Mouse (Mus musculus) midbrain, embryonic 14.5 days (tissue): ENCODE results near the gene Krt9. TPM values are rescaled to one million over a fixed set of nuclear protein-coding genes. Genes with fewer than 3 reads are reported as not detected.
"Not testable (repeated sequence)": the region's sequence is repeated elsewhere in the genome, so short reads cannot be mapped to it uniquely, and the experiment has no call there.

Experiments
- ATAC-seq: fragments of 200-750 bp; cut with Nextera tagmentation; 2 replicates; pipeline ENCODE4 v1.8.0; 2017; ENCODE audit warnings: moderate number of reproducible peaks, moderate library complexity; ENCODE audit not compliant: low FRiP score, low TSS enrichment
- DNase-seq: peaks from one replicate; pipeline ENCODE4 v3.0.0-alpha.2; 2015
- H3K27ac ChIP-seq: fragments of 300-500 bp; sonication (generic); replicated peaks from 2 replicates; pipeline ENCODE4 v1.5.1; 2014; ENCODE audit warnings: mild to moderate bottlenecking, low read depth, low read length, moderate library complexity
- H3K27me3 ChIP-seq: fragments of 300-500 bp; sonication (generic); 2 replicates; pipeline ENCODE4 v1.6.1; 2014; ENCODE audit warnings: low read length, control low read depth, mixed read lengths; ENCODE audit not compliant: control insufficient read depth, insufficient read depth
- H3K36me3 ChIP-seq: fragments of 300-500 bp; sonication (generic); 2 replicates; pipeline ENCODE4 v1.6.1; 2014; ENCODE audit warnings: low read length, control low read depth; ENCODE audit not compliant: control insufficient read depth, insufficient read depth
- H3K4me1 ChIP-seq: fragments of 300-500 bp; sonication (generic); 2 replicates; pipeline ENCODE4 v1.6.1; 2014; ENCODE audit warnings: mild to moderate bottlenecking, antibody characterized with exemption, low read length, control low read depth; ENCODE audit not compliant: control insufficient read depth, insufficient read depth
- H3K4me2 ChIP-seq: fragments of 300-500 bp; sonication (generic); 2 replicates; pipeline ENCODE4 v1.6.1; 2014; ENCODE audit warnings: mild to moderate bottlenecking, low read length, moderate library complexity
- H3K4me3 ChIP-seq: fragments of 300-500 bp; sonication (generic); replicated peaks from 2 replicates; pipeline ENCODE4 v1.5.1; 2014; ENCODE audit warnings: low read depth, low read length
- H3K9ac ChIP-seq: fragments of 300-500 bp; sonication (generic); replicated peaks from 2 replicates; pipeline ENCODE4 v1.6.1; 2014; ENCODE audit warnings: mild to moderate bottlenecking, low read length, moderate library complexity
- H3K9me3 ChIP-seq: fragments of 300-500 bp; sonication (generic); 2 replicates; pipeline ENCODE4 v1.6.1; 2016; ENCODE audit warnings: low read length, control low read depth, mixed read lengths; ENCODE audit not compliant: control insufficient read depth
- WGBS: fragments of 180-500 bp; shearing (Covaris S2); extraction: QIAGEN DNeasy Blood & Tissue Kit; methylation state at CpG from one replicate; pipeline ENCODE4 v1.1.7; 2014; 5-methylcytosine and 5-hydroxymethylcytosine counted together
- polyA plus RNA-seq: library from polyadenylated mRNA; unstranded; fragments of >200 nt; fragmentation: Nextera tagmentation; extraction: Ambion mirVana; gene quantifications from 2 replicates; pipeline ENCODE4 v1.2.1, GENCODE M21; 2014

The Krt9 gene
- polyA plus RNA-seq = not detected in 2 replicates

DNA sequence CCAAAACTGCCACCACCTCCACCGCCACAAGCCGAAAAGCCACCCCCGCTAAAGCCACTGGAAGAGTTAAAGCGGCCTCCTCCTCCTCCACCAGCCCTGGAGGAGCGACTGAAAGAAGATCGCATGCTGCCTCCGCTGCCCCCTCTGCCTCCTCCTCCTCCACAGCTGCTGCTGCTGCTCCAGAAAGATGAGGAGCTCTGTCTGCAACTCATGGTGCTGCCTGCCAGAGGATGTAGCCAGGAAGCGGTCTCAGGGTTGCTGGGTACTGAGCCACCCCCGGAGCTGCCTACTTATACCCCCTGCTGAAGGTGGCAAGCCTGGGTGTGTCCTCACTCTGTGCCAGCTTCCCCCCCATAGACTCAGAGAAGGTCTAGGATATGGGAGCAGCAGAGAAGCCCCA, at the start of gene Krt9:
TSS of gene Krt9 (minus strand) at position 255 of the 400 bp plus-strand sequence.
- H3K9me3 ChIP-seq = no peaks in the 10 kb centered on the region
- 55% methylated on average over 9 of the region's 9 CpGs for WGBS
- H3K4me3 ChIP-seq = no peak within 1 kb of the TSS
- no peaks in the 10 kb centered on the region for H3K4me1 ChIP-seq
- no peak within 1 kb of the TSS for H3K9ac ChIP-seq
- H3K36me3 ChIP-seq = no peaks in the 10 kb centered on the region
- no peaks in the 10 kb centered on the region for H3K27me3 ChIP-seq
- DNase-seq (no peak), ATAC-seq (no peak)
- no peak within 1 kb of the TSS for H3K27ac ChIP-seq
- H3K4me2 ChIP-seq = no peak within 1 kb of the TSS

DNA sequence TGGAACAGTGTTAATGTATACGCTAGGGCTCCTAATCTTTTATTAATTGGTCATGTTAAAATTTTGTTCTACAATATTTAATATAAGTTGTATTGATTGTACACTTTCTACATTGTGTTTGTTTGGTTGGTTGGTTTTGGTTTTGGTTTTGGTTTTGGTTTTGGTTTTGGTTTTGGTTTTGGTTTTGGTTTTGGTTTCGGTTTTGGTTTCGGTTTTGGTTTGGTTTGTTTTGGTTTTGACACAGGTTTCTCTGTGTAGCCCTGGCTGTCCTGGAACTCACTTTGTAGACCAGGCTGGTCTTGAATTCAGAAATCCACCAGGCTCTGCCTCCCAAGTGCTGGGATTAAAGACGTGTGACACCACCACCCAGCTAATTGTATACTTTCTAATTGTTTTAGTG, 47.2 kb upstream of the Krt9 start:
- not testable (repeated sequence) for H3K4me3 ChIP-seq, ATAC-seq, H3K4me1 ChIP-seq, DNase-seq, H3K27me3 ChIP-seq, H3K27ac ChIP-seq, H3K4me2 ChIP-seq, H3K36me3 ChIP-seq, H3K9ac ChIP-seq, H3K9me3 ChIP-seq
- 92% methylated on average over 4 of the region's 4 CpGs for WGBS

DNA sequence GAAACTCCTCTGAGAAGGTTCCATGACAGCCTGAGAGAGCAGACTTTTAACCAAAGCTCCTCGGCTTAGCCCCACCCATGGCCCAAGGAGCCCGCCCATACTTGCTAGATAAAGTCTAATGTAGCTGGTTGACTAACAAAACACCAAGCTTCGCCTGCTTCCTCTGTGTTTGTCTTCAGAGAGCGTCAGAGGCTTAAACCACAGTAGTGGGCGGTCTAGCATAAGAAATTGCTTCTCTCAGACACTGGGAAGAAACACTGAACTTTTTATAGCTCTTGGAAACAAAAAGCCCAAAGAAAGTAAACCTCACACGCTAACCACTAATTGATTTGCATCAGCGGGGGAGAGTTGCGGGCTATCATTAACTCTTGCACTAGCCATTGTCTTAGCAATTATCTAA, 28.7 kb upstream of the Krt9 start:
- WGBS = 73% methylated on average over 8 of the region's 8 CpGs
- no peak for ATAC-seq

DNA sequence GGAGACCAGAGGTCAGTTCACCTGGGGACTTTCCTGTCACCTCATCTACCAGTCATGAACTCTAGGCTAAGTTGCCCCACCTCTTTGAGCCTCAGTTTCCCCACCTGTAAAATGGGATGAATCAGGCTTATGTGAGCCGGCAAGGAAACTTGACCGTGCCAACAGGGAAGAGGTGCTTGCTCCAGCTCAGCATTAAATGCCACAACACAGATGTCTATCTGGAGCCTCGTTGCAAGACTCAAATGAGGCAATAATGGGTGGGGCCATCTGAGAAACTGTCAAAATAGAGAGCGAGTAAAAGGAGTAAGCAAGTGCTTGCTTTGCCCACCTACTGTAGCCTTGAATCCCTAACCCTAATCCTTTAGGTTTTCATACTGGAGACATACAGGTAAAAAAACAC, 26.3 kb upstream of the Krt9 start:
- Histone ChIP-seq H3K4me3 (no peak overlapping the region), H3K27ac (no peak overlapping the region), H3K9ac (no peak overlapping the region), H3K9me3 (no peaks in the 10 kb centered on the region), H3K27me3 (no peaks in the 10 kb centered on the region), H3K4me1 (no peaks in the 10 kb centered on the region), H3K4me2 (no peak overlapping the region), H3K36me3 (no peaks in the 10 kb centered on the region)
- no peak for ATAC-seq
- DNase-seq = no peak
- WGBS = 85% methylated on average over 4 of the region's 4 CpGs

More for the DNA sequence above, 28.7 kb upstream of the Krt9 start:
- no peak for DNase-seq
- Histone ChIP-seq H3K27me3 (no peaks in the 10 kb centered on the region), H3K36me3 (no peaks in the 10 kb centered on the region), H3K4me2 (no peak overlapping the region), H3K9ac (no peak overlapping the region), H3K9me3 (peaks cover 3% of the 10 kb centered on the region; the same call in 1 of the 2 replicates), H3K27ac (no peak overlapping the region), H3K4me3 (no peak overlapping the region), H3K4me1 (no peaks in the 10 kb centered on the region)

DNA sequence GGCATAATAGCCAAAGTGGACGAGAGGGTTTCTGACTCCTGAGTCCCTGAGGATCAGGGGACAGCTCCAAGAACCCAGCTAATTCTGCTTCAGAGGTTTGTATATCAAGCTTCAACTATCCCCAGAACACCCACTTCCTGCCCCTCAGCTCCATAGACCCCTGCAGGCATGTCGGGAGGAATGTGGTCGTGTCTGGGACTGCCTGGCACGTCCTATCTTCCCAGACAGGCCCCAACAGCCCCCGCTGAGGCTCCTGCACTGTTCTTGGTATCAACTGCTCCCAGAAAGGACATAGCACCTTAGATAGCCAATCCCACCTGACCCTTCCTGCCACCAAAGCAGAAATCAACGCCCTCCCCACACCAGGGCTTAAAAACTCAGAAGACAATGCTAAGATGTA, 15.5 kb upstream of the Krt9 start:
- no peak overlapping the region for H3K4me3 ChIP-seq
- no peak overlapping the region for H3K9ac ChIP-seq
- no peaks in the 10 kb centered on the region for H3K4me1 ChIP-seq
- no peaks in the 10 kb centered on the region for H3K27me3 ChIP-seq
- no peak overlapping the region for H3K27ac ChIP-seq
- no peaks in the 10 kb centered on the region for H3K36me3 ChIP-seq
- no peaks in the 10 kb centered on the region for H3K9me3 ChIP-seq
- 64% methylated on average over 6 of the region's 6 CpGs for WGBS
- no peak for ATAC-seq
- no peak for DNase-seq
- H3K4me2 ChIP-seq = no peak overlapping the region

DNA sequence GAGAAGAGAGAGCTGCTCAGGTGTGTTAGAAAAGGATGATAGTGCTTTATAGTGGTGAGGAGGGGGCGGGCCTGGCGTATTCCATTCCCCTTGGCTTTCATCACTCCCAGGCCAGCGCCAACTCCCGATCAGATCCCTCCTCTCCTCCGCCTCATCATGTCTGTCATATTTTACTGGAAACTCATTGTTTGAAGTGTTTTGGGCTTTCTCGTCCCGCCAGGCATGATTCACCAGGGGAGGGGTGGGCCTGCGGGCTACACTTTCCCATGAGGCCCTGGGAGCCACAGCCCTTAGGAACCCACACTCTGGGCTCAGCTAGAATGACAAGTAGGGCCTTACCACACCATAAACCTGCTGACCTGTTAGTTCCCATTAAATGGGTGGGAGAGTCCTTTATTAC, 14.5 kb upstream of the Krt9 start, which contains the start of gene Krt14:
TSS of gene Krt14 (minus strand) at position 51 of the 400 bp plus-strand sequence.
- Histone ChIP-seq H3K4me3 (no peak within 1 kb of the TSS), H3K36me3 (no peaks in the 10 kb centered on the region), H3K9me3 (no peaks in the 10 kb centered on the region), H3K9ac (no peak within 1 kb of the TSS), H3K4me2 (no peak within 1 kb of the TSS), H3K27ac (no peak within 1 kb of the TSS), H3K4me1 (no peaks in the 10 kb centered on the region), H3K27me3 (no peaks in the 10 kb centered on the region)
- ATAC-seq (no peak), DNase-seq (no peak)
- WGBS = 92% methylated on average over 8 of the region's 8 CpGs

DNA sequence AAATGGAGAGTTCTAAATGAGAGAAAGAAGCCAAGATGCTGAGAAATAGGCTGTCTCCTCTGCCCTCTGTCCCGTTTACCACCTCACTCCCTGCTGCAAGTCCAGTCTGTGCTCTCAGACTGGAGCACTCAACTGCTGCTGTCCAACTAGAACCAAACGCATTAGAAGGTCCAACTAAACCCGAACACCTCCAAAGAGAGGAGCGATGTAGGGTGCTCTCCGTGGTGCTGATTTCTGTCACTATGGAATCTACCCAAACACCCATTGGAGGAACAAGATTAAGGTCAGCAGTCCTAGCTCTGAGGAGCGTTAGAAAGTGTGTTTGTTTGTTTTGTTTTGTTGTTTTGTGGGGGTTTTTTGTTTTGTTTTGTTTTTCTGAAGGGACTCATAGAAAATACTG, 10.4 kb upstream of the Krt9 start:
- Histone ChIP-seq H3K9ac (no peak overlapping the region), H3K27ac (no peak overlapping the region), H3K4me1 (no peaks in the 10 kb centered on the region), H3K9me3 (no peaks in the 10 kb centered on the region), H3K4me3 (no peak overlapping the region), H3K36me3 (no peaks in the 10 kb centered on the region), H3K4me2 (no peak overlapping the region), H3K27me3 (no peaks in the 10 kb centered on the region)
- DNase-seq (peak; percentile 39), ATAC-seq (no peak)
- 26% methylated on average over 6 of the region's 6 CpGs for WGBS

DNA sequence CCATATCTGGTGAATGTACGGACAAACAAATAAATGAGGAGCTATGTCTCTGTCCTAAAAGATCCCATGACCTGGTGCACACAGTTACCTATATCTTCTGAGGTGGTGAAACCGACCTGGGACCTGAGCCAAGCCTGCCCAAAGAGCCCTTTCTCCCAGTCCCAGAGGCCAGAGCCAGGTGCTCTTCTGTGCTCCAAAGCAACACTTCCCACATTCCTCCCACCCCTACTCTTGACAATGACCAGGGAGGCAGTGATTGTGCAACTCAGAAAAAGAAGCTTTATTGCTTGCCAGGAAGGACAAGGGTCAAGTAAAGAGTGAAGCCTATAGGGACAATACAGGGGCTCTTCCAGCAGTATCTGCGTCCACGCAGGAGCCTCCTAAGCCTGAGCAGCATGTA, 9.9 kb upstream of the Krt9 start:
- ATAC-seq (no peak), DNase-seq (no peak)
- no peaks in the 10 kb centered on the region for H3K36me3 ChIP-seq
- H3K9ac ChIP-seq = no peak overlapping the region
- 84% methylated on average over 4 of the region's 4 CpGs for WGBS
- H3K4me3 ChIP-seq = no peak overlapping the region
- no peak overlapping the region for H3K4me2 ChIP-seq
- no peaks in the 10 kb centered on the region for H3K4me1 ChIP-seq
- no peaks in the 10 kb centered on the region for H3K9me3 ChIP-seq
- H3K27me3 ChIP-seq = no peaks in the 10 kb centered on the region
- H3K27ac ChIP-seq = no peak overlapping the region

DNA sequence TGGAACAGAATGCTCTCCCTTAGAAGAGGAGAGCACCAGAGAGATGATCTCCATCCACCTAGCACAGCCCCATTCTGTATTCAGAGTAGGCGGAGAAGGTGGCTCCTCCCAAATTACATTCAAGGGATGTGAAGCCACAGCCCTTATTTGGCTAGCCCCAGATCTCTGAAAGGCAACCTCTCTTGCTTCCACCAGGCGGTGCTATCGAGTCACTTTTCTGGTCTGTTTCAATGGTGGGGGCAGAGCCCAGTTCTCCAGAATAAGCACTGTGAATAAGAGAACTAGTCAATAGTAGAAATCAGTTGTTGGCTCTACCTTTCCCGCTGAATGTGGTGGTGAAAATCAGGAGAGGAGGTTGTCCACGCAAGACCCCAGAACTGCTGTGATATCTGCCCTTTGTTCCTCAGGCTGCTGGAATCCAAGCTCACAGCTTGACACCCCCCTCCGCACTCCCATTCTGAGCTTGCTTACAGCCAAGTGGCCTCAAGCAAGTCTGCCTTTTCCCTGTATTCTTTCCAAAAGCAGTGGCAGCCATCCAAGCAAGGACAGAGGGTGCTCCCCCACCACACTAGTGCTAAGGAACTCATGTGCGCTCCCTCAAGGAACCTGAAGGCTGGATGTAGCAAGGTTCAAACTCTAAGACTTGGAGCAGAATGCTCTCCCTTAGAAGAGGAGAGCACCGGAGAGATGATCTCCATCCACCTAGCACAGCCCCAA, 7.2 kb upstream of the Krt9 start:
- Histone ChIP-seq H3K9me3 (no peaks in the 10 kb centered on the region), H3K27ac (no peak overlapping the region), H3K4me3 (no peak overlapping the region), H3K4me2 (no peak overlapping the region), H3K27me3 (no peaks in the 10 kb centered on the region), H3K4me1 (no peaks in the 10 kb centered on the region), H3K36me3 (no peaks in the 10 kb centered on the region), H3K9ac (no peak overlapping the region)
- ATAC-seq (no peak), DNase-seq (peak; percentile 12)
- 51% methylated on average over 8 of the region's 8 CpGs for WGBS
